Mouse (Mus musculus): ENCODE measurements at regions not wholly inside any gene's neighbourhood (a gene's known extent, or its start where the extent isn't known, plus 50 kb on each side); places are given as distances from the start of the nearest gene placed in this dataset.
A peak's percentile ranks its signal among the peaks of the same experiment; 100 is the strongest.

GRCm38 (mm10) chr13:113536306-113536705, 82.1 kb downstream of the Snx18 start:
- ATAC-seq (ENCODE audit: poor library complexity, severe bottlenecking), result no peak

DNA sequence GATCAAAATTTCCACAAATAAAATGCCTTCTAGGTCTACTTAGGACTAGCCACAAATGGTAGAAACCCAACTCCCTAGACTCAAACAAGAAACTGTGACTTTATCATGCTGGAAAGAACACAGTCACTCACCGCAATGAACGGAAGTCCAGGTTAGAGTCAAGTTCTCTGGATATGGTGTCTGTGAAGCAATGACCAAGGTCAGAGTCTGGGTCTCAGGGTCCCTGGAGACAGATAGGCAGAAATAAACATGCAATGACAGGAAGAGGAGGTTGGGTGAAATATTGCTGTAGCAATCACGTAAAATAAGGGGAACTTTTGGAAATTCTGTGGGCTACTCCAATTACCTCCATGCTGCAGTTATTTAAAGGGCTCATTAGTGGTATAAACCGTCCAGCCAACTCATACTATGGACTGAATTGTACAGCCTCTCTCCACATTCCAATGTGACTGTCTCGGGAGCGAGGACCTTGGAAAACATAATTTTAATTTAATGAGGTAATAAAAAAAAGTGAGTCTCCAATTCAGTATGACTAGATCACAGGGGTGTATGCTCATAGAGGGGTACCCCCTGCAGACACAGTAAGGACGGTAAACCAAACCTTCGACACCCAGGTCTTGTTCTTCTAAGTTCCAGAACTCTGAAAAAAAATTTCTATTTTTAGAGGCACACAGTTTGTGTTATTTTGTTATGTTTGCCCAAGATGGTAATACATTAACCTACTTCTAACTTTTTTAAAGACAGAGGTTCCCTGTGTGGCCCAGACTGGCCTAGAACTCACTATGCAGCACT, 83.5 kb downstream of the Snx18 start:
- ATAC-seq (ENCODE audit: poor library complexity, severe bottlenecking), result peak; percentile 83

GRCm38 (mm10) chr13:113533884-113534445, 84.4 kb downstream of the Snx18 start:
- no peak for ATAC-seq (ENCODE audit: poor library complexity, severe bottlenecking)

- no peak for ATAC-seq (ENCODE audit: poor library complexity, severe bottlenecking)
These were observed 91.4 kb downstream of the Snx18 start for GRCm38 (mm10) chr13:113526997-113527396.

GRCm38 (mm10) chr13:113523503-113523902, 94.9 kb downstream of the Snx18 start:
- no peak for ATAC-seq (ENCODE audit: poor library complexity, severe bottlenecking)

DNA sequence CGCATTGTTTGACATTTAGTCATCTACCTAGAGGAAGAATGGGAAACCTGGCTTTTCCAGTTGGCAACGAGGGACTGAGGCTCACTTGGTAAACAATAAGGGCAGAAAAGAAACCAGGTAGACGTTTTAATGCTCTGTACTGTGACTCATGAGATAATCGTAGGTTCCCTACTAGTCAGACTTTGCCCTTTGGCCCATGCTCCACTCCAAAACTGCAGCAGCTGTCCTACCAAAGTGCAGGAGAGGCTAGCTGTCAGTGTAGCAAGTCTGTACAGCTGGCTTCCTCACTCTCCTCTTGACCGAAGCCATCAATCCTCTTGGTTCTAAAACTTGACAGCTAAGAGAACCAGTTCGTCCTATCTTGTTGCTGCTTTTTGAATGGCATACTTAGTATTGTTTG, 100.2 kb downstream of the Snx18 start:
- ATAC-seq (ENCODE audit: poor library complexity, severe bottlenecking), result no peak

DNA sequence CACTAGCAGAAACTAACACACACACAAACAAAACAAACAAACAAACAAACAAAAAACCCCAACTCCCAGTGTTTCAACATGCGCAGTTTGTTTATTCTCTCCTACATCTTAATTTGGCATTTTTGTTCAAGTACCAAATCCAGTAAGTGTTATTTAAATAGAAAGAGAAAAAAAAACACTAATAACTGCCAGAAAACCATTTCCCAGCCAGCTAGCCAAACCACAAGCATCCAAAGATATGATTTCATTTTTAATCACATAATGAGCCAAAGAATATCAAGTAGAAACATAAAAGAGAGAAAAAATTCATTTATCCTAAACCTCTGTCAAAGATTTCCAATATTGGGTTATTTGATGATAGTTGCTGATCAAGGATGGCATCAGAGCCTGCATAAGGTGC, 102.3 kb downstream of the Snx18 start:
- ATAC-seq (ENCODE audit: poor library complexity, severe bottlenecking), result no peak

DNA sequence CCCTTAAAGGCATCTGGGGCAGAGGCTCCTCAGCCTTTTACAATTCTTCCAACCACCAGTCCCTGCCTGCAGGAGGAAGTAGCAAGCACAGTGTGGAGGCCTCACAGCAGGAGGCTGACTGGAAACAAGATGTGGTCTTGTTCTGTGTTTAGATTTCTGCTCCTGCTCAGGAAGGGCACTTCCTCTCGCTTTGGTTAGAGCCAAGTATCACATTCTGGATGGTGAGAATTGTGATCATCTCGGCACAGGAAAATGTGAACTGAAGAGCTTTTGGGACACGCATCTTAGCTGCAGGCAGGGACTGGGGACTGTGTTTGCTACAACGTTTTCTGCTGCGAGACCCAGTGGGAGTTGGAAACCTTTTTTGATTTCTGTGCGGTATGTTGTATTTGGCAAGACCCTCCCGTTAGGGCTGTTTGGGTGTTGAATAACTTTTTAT, 103.2 kb downstream of the Snx18 start:
- peak; percentile 96 for ATAC-seq (ENCODE audit: poor library complexity, severe bottlenecking)

- no peak for ATAC-seq (ENCODE audit: poor library complexity, severe bottlenecking)
These were observed 108.8 kb downstream of the Snx18 start for GRCm38 (mm10) chr13:113509403-113510185.

DNA sequence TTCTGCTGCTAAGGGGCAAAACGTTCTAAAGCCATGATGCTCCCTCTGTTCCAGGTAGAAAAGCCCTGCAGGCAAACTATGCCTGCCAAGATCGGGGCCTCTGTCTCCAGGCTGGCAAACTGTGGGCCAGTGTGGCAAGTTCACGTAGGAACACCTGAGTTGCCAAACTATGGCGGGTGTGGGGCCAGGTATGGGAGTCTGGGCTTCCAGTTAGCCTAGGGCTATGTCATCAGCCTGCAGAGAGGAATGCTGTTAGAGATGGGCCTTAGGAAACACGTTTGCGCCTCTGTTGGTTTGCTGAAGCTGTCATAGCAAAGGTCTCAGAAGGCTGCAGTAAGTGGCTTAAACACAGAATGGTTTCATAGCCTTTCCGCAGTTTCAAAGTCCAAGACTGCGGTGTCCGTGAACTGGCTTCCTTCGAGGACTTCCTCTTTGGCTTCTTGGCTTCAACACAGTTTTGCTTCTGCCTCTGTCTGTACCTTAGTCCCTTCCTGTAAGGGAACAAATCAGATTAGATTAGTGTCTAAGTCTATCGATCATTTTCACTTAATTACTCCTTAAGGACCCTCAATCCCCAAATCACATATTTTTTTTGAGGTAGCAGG, 110.1 kb downstream of the Snx18 start:
- ATAC-seq (ENCODE audit: poor library complexity, severe bottlenecking), result peak; percentile 93

GRCm38 (mm10) chr13:113502528-113502927, 115.8 kb downstream of the Snx18 start:
- ATAC-seq (ENCODE audit: poor library complexity, severe bottlenecking), result no peak

- no peak for ATAC-seq (ENCODE audit: poor library complexity, severe bottlenecking)
These were observed 116.3 kb downstream of the Snx18 start for GRCm38 (mm10) chr13:113502059-113502458.

- peak; percentile 97 for ATAC-seq (ENCODE audit: poor library complexity, severe bottlenecking)
These were observed 117.9 kb downstream of the Snx18 start for GRCm38 (mm10) chr13:113500373-113500990.

DNA sequence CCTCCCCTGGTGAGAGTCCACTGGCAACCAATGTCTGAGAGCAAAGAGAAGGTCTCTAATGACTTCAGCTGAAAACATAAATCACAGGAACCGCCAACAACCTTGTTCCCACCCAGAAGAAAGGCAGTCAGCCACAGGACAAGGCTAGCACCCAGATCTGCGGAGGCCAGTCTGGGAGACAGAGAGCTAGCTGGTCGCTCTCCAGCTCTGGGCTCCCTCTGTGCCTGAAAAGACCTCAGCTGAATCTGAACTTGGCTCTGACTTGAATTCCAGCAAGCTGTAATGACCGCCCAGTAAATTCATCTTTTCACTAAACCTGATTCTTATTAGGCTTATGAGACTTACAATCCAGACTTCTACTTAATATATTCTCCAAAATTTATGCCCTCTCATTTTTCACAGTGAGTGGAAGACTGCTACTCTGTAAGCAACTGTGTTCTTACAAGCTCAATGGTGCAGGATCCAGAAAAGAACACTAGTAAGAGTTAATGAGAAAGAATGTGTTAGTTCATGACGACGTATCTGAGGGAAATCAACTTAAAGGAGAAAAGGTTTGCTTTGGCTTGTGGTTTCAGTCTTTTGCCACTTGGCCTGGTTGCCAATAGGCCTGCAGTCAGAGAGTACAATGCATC, 119.2 kb downstream of the Snx18 start:
- no peak for ATAC-seq (ENCODE audit: poor library complexity, severe bottlenecking)

- ATAC-seq (ENCODE audit: poor library complexity, severe bottlenecking), result no peak
These were observed 122.6 kb downstream of the Snx18 start for GRCm38 (mm10) chr13:113495595-113496285.

- no peak for ATAC-seq (ENCODE audit: poor library complexity, severe bottlenecking)
These were observed 123.2 kb downstream of the Snx18 start for GRCm38 (mm10) chr13:113495136-113495535.

DNA sequence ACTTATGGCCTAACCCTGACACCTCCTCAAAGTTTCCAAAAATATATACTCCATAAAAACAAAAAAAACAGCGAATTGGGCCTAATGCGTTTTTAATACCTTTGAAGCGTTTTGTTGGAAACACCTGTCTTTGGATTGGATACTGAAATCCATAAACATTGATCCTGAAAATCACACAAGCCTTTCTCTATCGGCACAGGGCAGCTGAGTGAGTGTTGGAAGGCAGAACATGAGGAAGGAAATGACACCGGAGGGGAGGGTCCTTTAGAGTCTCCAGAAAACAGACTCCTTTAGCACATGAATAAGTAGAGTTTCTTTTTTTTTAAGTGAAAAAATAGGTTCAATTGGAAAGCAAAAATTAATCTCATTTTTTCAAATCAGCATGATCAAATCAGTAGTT, 123.7 kb downstream of the Snx18 start:
- no peak for ATAC-seq (ENCODE audit: poor library complexity, severe bottlenecking)

DNA sequence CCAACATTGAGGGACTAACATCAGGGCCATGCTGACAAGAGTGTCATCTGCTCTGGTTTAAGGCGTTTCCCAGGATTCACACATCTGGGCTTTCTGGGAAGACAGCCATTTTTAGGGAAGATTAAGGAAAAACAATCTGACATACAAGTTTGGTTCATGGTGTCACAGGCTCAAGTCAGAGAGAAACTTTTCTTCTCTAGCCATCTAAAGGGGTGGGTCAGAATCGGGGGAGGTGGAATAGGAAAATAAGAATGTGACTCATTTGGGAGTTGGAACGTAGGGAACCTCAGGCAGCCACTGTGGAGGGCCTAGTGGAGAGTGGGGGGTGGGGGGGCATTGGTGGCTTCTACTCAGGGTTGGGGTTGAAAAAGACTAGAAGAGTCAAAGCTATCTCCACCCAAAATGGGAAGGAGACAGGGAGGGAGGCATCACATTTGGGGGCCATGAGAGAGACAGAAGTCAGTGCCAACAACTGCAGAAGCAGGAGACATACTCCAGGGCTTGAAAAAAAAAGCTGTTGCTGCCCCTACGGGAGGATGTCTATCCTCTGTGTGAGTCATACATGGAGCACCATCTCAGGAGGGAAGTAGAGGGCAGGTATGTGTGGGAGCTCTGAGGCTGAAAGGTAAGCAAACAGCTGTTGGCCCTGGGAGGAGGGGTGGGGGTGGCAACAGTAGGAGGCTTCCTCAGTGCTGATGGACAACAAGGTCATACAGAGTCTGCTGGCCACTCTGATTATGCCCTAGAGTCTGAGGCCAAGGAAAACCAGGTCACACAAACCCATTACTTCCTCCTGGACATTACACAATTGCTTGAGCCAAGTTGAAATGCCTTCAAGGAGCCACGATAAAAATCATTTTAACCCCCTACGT, 128.2 kb downstream of the Snx18 start:
- peak; percentile 43 for ATAC-seq (ENCODE audit: poor library complexity, severe bottlenecking)

All from megakaryocyte, adult 5-6 weeks (primary cell).